Mouse (Mus musculus): ENCODE results near the gene Cx3cr1.

DNA sequence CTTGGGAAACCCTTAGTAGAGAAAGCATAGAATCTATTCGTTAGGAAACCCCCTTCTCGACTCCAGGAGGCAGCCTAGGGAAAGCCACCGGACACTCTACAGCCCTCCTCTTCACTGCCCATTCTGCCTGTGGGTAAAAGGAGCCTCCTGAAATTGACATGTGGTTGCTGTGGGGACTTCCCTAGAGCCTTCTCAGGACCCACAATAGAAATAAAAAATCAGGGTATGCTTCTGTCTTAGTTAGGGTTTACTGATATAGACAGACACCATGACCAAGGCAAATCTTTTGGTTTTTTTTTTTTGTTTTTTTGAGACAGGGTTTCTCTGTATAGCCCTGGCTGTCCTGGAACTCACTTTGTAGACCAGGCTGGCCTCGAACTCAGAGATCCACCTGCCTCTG lies 73.6 kb downstream of the Cx3cr1 start:
- TF ChIP-seq CTCF (IDR thresholded peaks at IDR 0.05; ENCODE audit: insufficient read depth, low read length) (no peak), POLR2A (IDR thresholded peaks at IDR 0.05; ENCODE audit: borderline replicate concordance, extremely low read depth, low read depth, low read length) (no peak)

Measured in lung, adult 2 months (tissue).